Mouse (Mus musculus) hindbrain, embryonic 15.5 days (tissue): ENCODE results near the gene Sytl4. TPM values are rescaled to one million over a fixed set of nuclear protein-coding genes. Genes with fewer than 3 reads are reported as not detected.

ENCODE experiments used
- ATAC-seq: fragments of 200-750 bp; cut with Nextera tagmentation; 2 replicates; pipeline ENCODE4 v1.8.0; 2017; ENCODE audit warnings: low read depth, moderate number of reproducible peaks, moderate TSS enrichment; ENCODE audit not compliant: low FRiP score
- H3K27ac ChIP-seq: fragments of 300-500 bp; sonication (generic); replicated peaks from 2 replicates; pipeline ENCODE4 v1.5.1; 2015; ENCODE audit warnings: mild to moderate bottlenecking, inconsistent platforms
- H3K27me3 ChIP-seq: fragments of 300-500 bp; sonication (generic); 2 replicates; pipeline ENCODE4 v1.6.1; 2015; ENCODE audit warnings: control low read depth, inconsistent platforms
- H3K36me3 ChIP-seq: fragments of 300-500 bp; sonication (generic); 2 replicates; pipeline ENCODE4 v1.6.1; 2015; ENCODE audit warnings: control low read depth, inconsistent platforms
- H3K4me1 ChIP-seq: fragments of 300-500 bp; sonication (generic); replicated peaks from 2 replicates; pipeline ENCODE4 v1.6.1; 2015; ENCODE audit warnings: control low read depth, inconsistent platforms
- H3K4me2 ChIP-seq: fragments of 300-500 bp; sonication (generic); 2 replicates; pipeline ENCODE4 v1.6.1; 2015; ENCODE audit warnings: moderate library complexity, mild to moderate bottlenecking, inconsistent platforms
- H3K4me3 ChIP-seq: fragments of 300-500 bp; sonication (generic); 2 replicates; pipeline ENCODE4 v1.5.1; 2015; ENCODE audit warnings: mild to moderate bottlenecking, inconsistent platforms
- H3K9ac ChIP-seq: fragments of 300-500 bp; sonication (generic); 2 replicates; pipeline ENCODE4 v1.6.1; 2015; ENCODE audit warnings: inconsistent platforms
- H3K9me3 ChIP-seq: fragments of 300-500 bp; sonication (generic); 2 replicates; pipeline ENCODE4 v1.6.1; 2016; ENCODE audit warnings: control low read depth, inconsistent platforms
- WGBS: fragments of 180-500 bp; shearing (Covaris S2); methylation state at CpG from one replicate; pipeline ENCODE4 v1.1.7; 2015; 5-methylcytosine and 5-hydroxymethylcytosine counted together
- polyA plus RNA-seq: library from polyadenylated mRNA; unstranded; fragments of >200 nt; fragmentation: Nextera tagmentation; extraction: Ambion mirVana; gene quantifications from 2 replicates; pipeline ENCODE4 v1.2.1, GENCODE M21; 2015

Gene Sytl4
- polyA plus RNA-seq, 1 experiment from 2014 or later: 0.99 TPM

DNA sequence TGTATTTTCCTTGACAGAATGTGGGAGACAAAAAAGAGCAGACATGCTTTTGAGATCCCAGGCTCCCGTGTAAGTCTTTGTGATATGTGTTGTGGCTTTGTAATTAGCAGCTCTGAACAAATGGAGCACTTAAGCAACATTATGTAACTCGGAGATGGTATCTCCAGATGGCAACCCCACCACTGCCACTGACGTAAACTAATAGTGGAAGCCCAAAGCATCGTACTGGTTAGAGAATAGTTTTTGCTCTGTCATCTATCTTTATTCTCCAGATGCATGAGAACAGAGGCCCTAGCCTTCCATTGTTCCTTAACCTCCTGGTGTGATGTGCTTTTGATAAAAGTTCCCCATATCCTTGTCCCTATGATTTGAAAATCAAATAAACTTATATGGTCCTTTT is 60.4 kb downstream of the Sytl4 start:
- no peak overlapping the region for H3K4me2 ChIP-seq
- no peak for ATAC-seq
- H3K27ac ChIP-seq: no peak overlapping the region
- no peaks in the 10 kb centered on the region for H3K36me3 ChIP-seq
- no peaks in the 10 kb centered on the region for H3K27me3 ChIP-seq
- no peaks in the 10 kb centered on the region for H3K4me1 ChIP-seq
- no peaks in the 10 kb centered on the region for H3K9me3 ChIP-seq
- 69% methylated on average over 4 of the region's 4 CpGs for WGBS
- no peak overlapping the region for H3K9ac ChIP-seq
- H3K4me3 ChIP-seq: no peak overlapping the region

GRCm38 (mm10) chrX:133914219-133914618 is 67.4 kb downstream of the Sytl4 start:
- WGBS: 72% methylated on average over 7 of the region's 7 CpGs

GRCm38 (mm10) chrX:133913006-133913405 is 68.6 kb downstream of the Sytl4 start:
- H3K9ac ChIP-seq: no peak overlapping the region
- H3K27me3 ChIP-seq: 0 out of 2 replicates have a peak, but pooled peaks cover 3% of the 10 kb centered on the region
- no peaks in the 10 kb centered on the region for H3K4me1 ChIP-seq
- ATAC-seq: no peak
- no peaks in the 10 kb centered on the region for H3K36me3 ChIP-seq
- 84% methylated on average over 3 of the region's 3 CpGs for WGBS
- no peak overlapping the region for H3K4me3 ChIP-seq
- H3K9me3 ChIP-seq: no peaks in the 10 kb centered on the region
- no peak overlapping the region for H3K27ac ChIP-seq
- H3K4me2 ChIP-seq: no peak overlapping the region

More at GRCm38 (mm10) chrX:133914219-133914618, 67.4 kb downstream of the Sytl4 start:
- Histone ChIP-seq H3K27me3 (0 out of 2 replicates have a peak, but pooled peaks cover 3% of the 10 kb centered on the region), H3K27ac (no peak overlapping the region), H3K9me3 (no peaks in the 10 kb centered on the region), H3K4me3 (no peak overlapping the region), H3K4me1 (no peaks in the 10 kb centered on the region), H3K4me2 (no peak overlapping the region), H3K36me3 (no peaks in the 10 kb centered on the region), H3K9ac (no peak overlapping the region)
- ATAC-seq: no peak

GRCm38 (mm10) chrX:133911397-133912103 is 70.1 kb downstream of the Sytl4 start:
- no peaks in the 10 kb centered on the region for H3K9me3 ChIP-seq
- H3K4me1 ChIP-seq: no peaks in the 10 kb centered on the region
- H3K36me3 ChIP-seq: no peaks in the 10 kb centered on the region
- ATAC-seq: no peak
- no peak overlapping the region for H3K27ac ChIP-seq
- H3K27me3 ChIP-seq: 0 out of 2 replicates have a peak, but pooled peaks cover 3% of the 10 kb centered on the region
- H3K4me2 ChIP-seq: no peak overlapping the region
- 34% methylated on average over 10 of the region's 10 CpGs for WGBS
- no peak overlapping the region for H3K9ac ChIP-seq
- no peak overlapping the region for H3K4me3 ChIP-seq

DNA sequence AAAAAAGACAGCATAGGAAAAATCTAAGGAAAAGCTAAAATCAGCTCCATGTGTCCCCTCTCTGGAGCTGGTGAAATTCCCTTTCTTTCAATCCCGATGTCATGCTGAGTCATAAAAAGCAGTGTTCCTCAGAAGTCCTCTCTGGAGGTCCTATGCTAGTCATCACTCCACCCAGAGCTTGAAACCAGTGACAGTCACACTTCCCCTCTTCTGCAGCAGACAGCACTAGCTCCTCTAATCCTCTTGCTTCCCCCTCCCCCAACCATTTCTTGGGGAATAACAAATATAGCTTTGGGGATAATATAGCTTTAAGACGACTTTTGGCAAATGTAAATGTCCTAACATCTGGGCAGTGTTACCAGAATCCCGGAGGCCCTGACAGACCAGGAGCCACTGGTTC is 73.4 kb downstream of the Sytl4 start, which contains the start of gene Srpx2:
Gene Srpx2 (plus strand): TSS at position 166 of the 400 bp plus-strand sequence.
- no peak for ATAC-seq
- H3K4me2 ChIP-seq: no peak within 1 kb of the TSS
- no peak within 1 kb of the TSS for H3K9ac ChIP-seq
- no peaks in the 10 kb centered on the region for H3K36me3 ChIP-seq
- no peak within 1 kb of the TSS for H3K27ac ChIP-seq
- H3K9me3 ChIP-seq: no peaks in the 10 kb centered on the region
- H3K4me3 ChIP-seq: no peak within 1 kb of the TSS
- H3K4me1 ChIP-seq: no peaks in the 10 kb centered on the region
- 0 out of 2 replicates have a peak, but pooled peaks cover 3% of the 10 kb centered on the region for H3K27me3 ChIP-seq
- 37% methylated on average over 3 of the region's 3 CpGs for WGBS

- peak within 1 kb of the TSS; percentile 79 for H3K27ac ChIP-seq
- ATAC-seq: peak; percentile 97
- H3K4me2 ChIP-seq: peak within 1 kb of the TSS; percentile 55
- peaks cover 15% of the 10 kb centered on the region for H3K36me3 ChIP-seq
- 23% methylated on average over 33 of the region's 33 CpGs for WGBS
- no peaks in the 10 kb centered on the region for H3K4me1 ChIP-seq
- peak within 1 kb of the TSS; percentile 59 for H3K4me3 ChIP-seq
- H3K9ac ChIP-seq: peak within 1 kb of the TSS; percentile 73
- no peaks in the 10 kb centered on the region for H3K27me3 ChIP-seq
- no peaks in the 10 kb centered on the region for H3K9me3 ChIP-seq
These were observed 83.5 kb downstream of the Sytl4 start, which contains the start of gene Tspan6 for GRCm38 (mm10) chrX:133898014-133898542. Tspan6 (minus strand) TSS chrX:133898429.

GRCm38 (mm10) chrX:133888111-133888510 is 93.5 kb downstream of the Sytl4 start:
- no peak for ATAC-seq
- Histone ChIP-seq H3K27me3 (no peaks in the 10 kb centered on the region), H3K4me3 (no peak overlapping the region), H3K4me2 (no peak overlapping the region), H3K9ac (no peak overlapping the region), H3K4me1 (no peaks in the 10 kb centered on the region), H3K27ac (no peak overlapping the region), H3K36me3 (peaks cover 12% of the 10 kb centered on the region; the same call in 1 of the 2 replicates), H3K9me3 (no peaks in the 10 kb centered on the region)
- WGBS: 89% methylated on average over 5 of the region's 5 CpGs

DNA sequence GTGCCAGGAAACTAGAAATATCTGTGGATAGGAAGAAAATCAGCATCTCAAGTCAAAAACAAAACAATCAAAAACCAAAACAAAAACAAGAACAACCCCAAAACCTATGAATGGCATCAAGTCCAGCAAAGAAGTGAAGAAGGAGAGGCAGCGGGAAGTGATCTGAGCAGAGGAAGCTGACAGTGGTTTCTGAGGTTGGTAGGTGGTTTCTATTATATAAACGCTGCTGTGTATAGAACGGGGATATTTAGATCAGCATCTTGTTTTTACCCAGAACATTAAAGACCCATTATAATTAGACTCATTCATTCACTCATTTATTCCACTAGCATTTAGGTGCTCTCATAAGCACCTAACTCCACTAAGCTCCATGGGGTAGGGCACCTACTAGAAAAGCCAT is 94.3 kb downstream of the Sytl4 start:
- H3K4me3 ChIP-seq: no peak overlapping the region
- no peaks in the 10 kb centered on the region for H3K4me1 ChIP-seq
- WGBS: 94% methylated on average over 3 of the region's 3 CpGs
- no peaks in the 10 kb centered on the region for H3K9me3 ChIP-seq
- H3K36me3 ChIP-seq: peaks cover 12% of the 10 kb centered on the region; the same call in 1 of the 2 replicates
- no peak overlapping the region for H3K27ac ChIP-seq
- no peak overlapping the region for H3K9ac ChIP-seq
- no peak for ATAC-seq
- H3K4me2 ChIP-seq: no peak overlapping the region
- no peaks in the 10 kb centered on the region for H3K27me3 ChIP-seq

Other genes starting within 250 kb of the Sytl4 start
- 0.85 and 1.2 TPM in 2 replicates for gene Tnmd, start 130.8 kb downstream of the Sytl4 start, polyA plus RNA-seq
- 262 and 265 TPM in 2 replicates for gene Tspan6, start 83.4 kb downstream of the Sytl4 start, polyA plus RNA-seq
- gene Srpx2, start 73.4 kb downstream of the Sytl4 start, polyA plus RNA-seq: 1.2 and 1.4 TPM in 2 replicates
- 63.2 and 68.4 TPM in 2 replicates for gene Cstf2, start 77.4 kb upstream of the Sytl4 start, polyA plus RNA-seq
- gene Xkrx, start 180.3 kb upstream of the Sytl4 start, polyA plus RNA-seq: 0.85 and 0.89 TPM in 2 replicates
- not detected in 2 replicates for gene Arl13a, start 205.7 kb upstream of the Sytl4 start, polyA plus RNA-seq
- gene Nox1, start 240.1 kb upstream of the Sytl4 start, polyA plus RNA-seq: not detected in 2 replicates